8 mouse cellular contexts compared by ENCODE assay signal in genomic region chr19:45804593-45805368, GRCm38 (mm10). TPM values are rescaled to one million over a fixed set of nuclear protein-coding genes. Genes with fewer than 3 reads are reported as not detected.
DNase-seq lines count a peak whose midpoint lies in the region; ATAC-seq and TF ChIP-seq lines count a peak whose summit lies in the region.

No protein-coding gene starts in this region.

- 0 out of 2 replicates have a peak, but pooled peaks have one; percentile 49 for ATAC-seq in kidney, embryonic 15.5 days (replicated peaks; ENCODE audit: low FRiP score)
- ATAC-seq in Patski: peak; percentile 53
- peak; percentile 67; the same call in 1 of the 2 replicates for ATAC-seq in forebrain, embryonic 14.5 days
- peak; percentile 41; the same call in 1 of the 2 replicates for ATAC-seq in midbrain, postnatal 0 days (ENCODE audit: low FRiP score)

- 22% methylated on average over 12 of the region's 12 CpGs for WGBS in kidney, embryonic 15.5 days
- 26% methylated on average over 12 of the region's 12 CpGs for WGBS in forebrain, embryonic 14.5 days
- WGBS in midbrain, postnatal 0 days: 30% methylated on average over 11 of the region's 12 CpGs

- H3K36me3 ChIP-seq in kidney, embryonic 15.5 days: no peaks in the 10 kb centered on the region
- H3K36me3 ChIP-seq in forebrain, embryonic 14.5 days (ENCODE audit: control insufficient read depth, insufficient read depth, low read length): no peaks in the 10 kb centered on the region
- no peaks in the 10 kb centered on the region for H3K36me3 ChIP-seq in midbrain, postnatal 0 days (ENCODE audit: insufficient read depth, low read length)

- no peak overlapping the region for H3K9ac ChIP-seq in kidney, embryonic 15.5 days
- no peak overlapping the region for H3K9ac ChIP-seq in forebrain, embryonic 14.5 days (ENCODE audit: low read length)
- no peak overlapping the region for H3K9ac ChIP-seq in midbrain, postnatal 0 days (replicated peaks; ENCODE audit: low read length, poor library complexity, severe bottlenecking)

- no peak overlapping the region for H3K4me3 ChIP-seq in kidney, embryonic 15.5 days (replicated peaks)
- no peak overlapping the region for H3K4me3 ChIP-seq in forebrain, embryonic 14.5 days (ENCODE audit: low read depth, low read length)
- no peak overlapping the region for H3K4me3 ChIP-seq in midbrain, postnatal 0 days (ENCODE audit: low read depth, low read length)

- CTCF ChIA-PET in Patski (lab: Charles Lee): interaction anchor here (0.6 to 2.5 kb wide), 10 partner anchors 9 to 209 kb away, joined by 3 to 8 read pairs (median 4); no protein-coding TSS in a partner anchor

- in situ Hi-C loops in Patski (cut with MboI; ENCODE audit: low pct_unique_long_range_greater_than_20kb): no loop called here

- peak; percentile 83 for TF ChIP-seq CTCF in Patski (IDR thresholded peaks at IDR 0.05)
- TF ChIP-seq CTCF in midbrain, postnatal 0 days (IDR thresholded peaks at IDR 0.05): peak; percentile 82

- POLR2A ChIA-PET in Patski (lab: Charles Lee): interaction anchor here (0.6 to 1.2 kb wide), 3 partner anchors 22 to 160 kb away, joined by 3 to 6 read pairs (median 6); no protein-coding TSS in a partner anchor

- peak overlapping the region; percentile 31; the same call in 1 of the 2 replicates for H3K4me2 ChIP-seq in kidney, embryonic 15.5 days
- H3K4me2 ChIP-seq in forebrain, embryonic 14.5 days (ENCODE audit: low read length): no peak overlapping the region
- H3K4me2 ChIP-seq in midbrain, postnatal 0 days (ENCODE audit: low read depth, low read length, poor library complexity, severe bottlenecking): no peak overlapping the region

- peaks cover 19% of the 10 kb centered on the region for H3K4me1 ChIP-seq in kidney, embryonic 15.5 days
- H3K4me1 ChIP-seq in forebrain, embryonic 14.5 days (ENCODE audit: control insufficient read depth, insufficient read depth, low read length): no peaks in the 10 kb centered on the region
- H3K4me1 ChIP-seq in midbrain, postnatal 0 days (ENCODE audit: insufficient read depth, low read length): peaks cover 5% of the 10 kb centered on the region; the same call in 1 of the 2 replicates

- H3K9me3 ChIP-seq in kidney, embryonic 15.5 days (replicated peaks): no peaks in the 10 kb centered on the region
- H3K9me3 ChIP-seq in forebrain, embryonic 14.5 days (replicated peaks; ENCODE audit: control insufficient read depth, low read length): no peaks in the 10 kb centered on the region
- H3K9me3 ChIP-seq in midbrain, postnatal 0 days (ENCODE audit: low read length): no peaks in the 10 kb centered on the region

- H3K27ac ChIP-seq in kidney, embryonic 15.5 days: no peak overlapping the region
- H3K27ac ChIP-seq in forebrain, embryonic 14.5 days (ENCODE audit: low read depth, low read length): no peak overlapping the region
- no peak overlapping the region for H3K27ac ChIP-seq in midbrain, postnatal 0 days (ENCODE audit: low read depth, low read length)

- intact Hi-C loops in left cerebral cortex, postnatal 4 days (cut with DNase I): no loop called here

- no peak for DNase-seq in kidney, adult 9 months
- no peak for DNase-seq in Patski (ENCODE audit: low read depth, low spot score)
- DNase-seq in forebrain, embryonic 14.5 days (ENCODE audit: low spot score): peak; percentile 73
- peak; percentile 35 for DNase-seq in kidney, postnatal 14 days
- DNase-seq in midbrain, postnatal 0 days (ENCODE audit: low spot score): peak; percentile 59
- no peak for DNase-seq in left cerebral cortex, postnatal 4 days
- DNase-seq in ovary, adult 18-20 months (ENCODE audit: low spot score): no peak

- no peaks in the 10 kb centered on the region for H3K27me3 ChIP-seq in kidney, embryonic 15.5 days
- no peaks in the 10 kb centered on the region for H3K27me3 ChIP-seq in Patski
- no peaks in the 10 kb centered on the region for H3K27me3 ChIP-seq in forebrain, embryonic 14.5 days (replicated peaks; ENCODE audit: control insufficient read depth, insufficient read depth, low read length)
- no peaks in the 10 kb centered on the region for H3K27me3 ChIP-seq in midbrain, postnatal 0 days (ENCODE audit: insufficient read depth, low read length)

RNA-seq across cellular contexts. Expression of gene Kcnip2, which starts 11.1 kb away (rescaled TPM):
- 2.2 and 2.3 TPM in 2 replicates for polyA plus RNA-seq in kidney, embryonic 15.5 days (2015; fragmentation: Nextera tagmentation; extraction: Ambion mirVana)
- polyA plus RNA-seq in Patski (2021): 0.10 TPM
- 4.6 and 6.8 TPM in 2 replicates for polyA plus RNA-seq in forebrain, embryonic 14.5 days (2014; fragmentation: Nextera tagmentation; extraction: Ambion mirVana)
- total RNA-seq in midbrain, postnatal 0 days (2014; rRNA removed): 13.7 and 21.2 TPM in 2 replicates
- polyA plus RNA-seq in midbrain, postnatal 0 days (2015; fragmentation: Nextera tagmentation; extraction: Ambion mirVana): 12.0 and 14.2 TPM in 2 replicates
- total RNA-seq in left cerebral cortex, postnatal 4 days (2021): 10 to 100 TPM; 61.2 to 67.7 TPM

RNA-seq across cellular contexts. Expression of gene Mgea5, which starts 21.1 kb away (rescaled TPM):
- 47.4 and 53.3 TPM in 2 replicates for polyA plus RNA-seq in kidney, embryonic 15.5 days (2015; fragmentation: Nextera tagmentation; extraction: Ambion mirVana)
- 86.3 TPM for polyA plus RNA-seq in Patski (2021)
- polyA plus RNA-seq in forebrain, embryonic 14.5 days (2014; fragmentation: Nextera tagmentation; extraction: Ambion mirVana): 70.2 and 77.0 TPM in 2 replicates
- total RNA-seq in midbrain, postnatal 0 days (2014; rRNA removed): 145 and 210 TPM in 2 replicates
- 55.9 and 78.2 TPM in 2 replicates for polyA plus RNA-seq in midbrain, postnatal 0 days (2015; fragmentation: Nextera tagmentation; extraction: Ambion mirVana)
- 100 to 1,000 TPM; 207 to 210 TPM for total RNA-seq in left cerebral cortex, postnatal 4 days (2021)

RNA-seq across cellular contexts. Expression of gene Npm3, which starts 55.4 kb away (rescaled TPM):
- polyA plus RNA-seq in kidney, embryonic 15.5 days (2015; fragmentation: Nextera tagmentation; extraction: Ambion mirVana): 20.8 and 28.5 TPM in 2 replicates
- polyA plus RNA-seq in Patski (2021): 71.3 TPM
- 11.7 and 12.7 TPM in 2 replicates for polyA plus RNA-seq in forebrain, embryonic 14.5 days (2014; fragmentation: Nextera tagmentation; extraction: Ambion mirVana)
- 26.1 and 40.2 TPM in 2 replicates for total RNA-seq in midbrain, postnatal 0 days (2014; rRNA removed)
- 5.6 and 6.5 TPM in 2 replicates for polyA plus RNA-seq in midbrain, postnatal 0 days (2015; fragmentation: Nextera tagmentation; extraction: Ambion mirVana)
- total RNA-seq in left cerebral cortex, postnatal 4 days (2021): 10 to 100 TPM; 26.3 to 31.6 TPM

Comparison
In these comparisons a context has a peak if more than half of its experiments do, and no peak if none do; other contexts are left out.
1. DNase-seq: peak in forebrain, embryonic 14.5 days (single experiment), kidney, postnatal 14 days (single experiment) and midbrain, postnatal 0 days (single experiment); none in kidney, adult 9 months (single experiment), Patski (single experiment), left cerebral cortex, postnatal 4 days (single experiment) and ovary, adult 18-20 months (single experiment).
2. Peak in every context shown above with its lines, with median percentiles within 50 percentile points of each other: ATAC-seq.